Mouse (Mus musculus) duodenum, adult 2 months (tissue): Measurements from ENCODE around the gene Rnf183. TPM values are rescaled to one million over a fixed set of nuclear protein-coding genes. Genes with fewer than 3 reads are reported as not detected.

ENCODE experiments used
- polyA plus RNA-seq: library from polyadenylated mRNA; depleted of rRNA; stranded (reverse); fragments of >200 nt; gene quantifications from 2 replicates; pipeline ENCODE4 v1.2.3, GENCODE M21; 2012; ENCODE audit warnings: low replicate concordance; rRNA removed

The Rnf183 gene
- polyA plus RNA-seq, result 3.3 and 5.0 TPM in 2 replicates

DNA sequence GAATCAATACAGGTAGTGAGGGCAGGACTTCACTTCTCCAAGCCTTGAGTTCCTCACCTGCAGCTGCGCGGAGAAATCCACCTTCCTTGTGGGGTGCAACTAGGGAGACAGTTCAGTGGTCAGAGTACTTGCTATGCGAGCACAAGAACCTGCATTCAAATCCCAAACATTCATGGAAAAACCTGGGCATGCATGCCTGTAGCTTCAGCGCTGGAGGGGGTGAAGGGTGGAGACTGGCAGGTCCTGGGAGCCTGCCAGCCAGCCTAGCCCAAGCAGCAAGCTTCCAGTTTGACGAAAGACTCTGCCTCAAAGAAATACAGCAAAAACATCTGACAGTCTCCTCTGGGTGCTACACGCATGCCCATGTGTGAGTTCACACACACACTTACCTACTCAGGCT, at the start of gene Rnf183:
TSS of gene Rnf183 (minus strand) at position 172 of the 400 bp plus-strand sequence.

DNA sequence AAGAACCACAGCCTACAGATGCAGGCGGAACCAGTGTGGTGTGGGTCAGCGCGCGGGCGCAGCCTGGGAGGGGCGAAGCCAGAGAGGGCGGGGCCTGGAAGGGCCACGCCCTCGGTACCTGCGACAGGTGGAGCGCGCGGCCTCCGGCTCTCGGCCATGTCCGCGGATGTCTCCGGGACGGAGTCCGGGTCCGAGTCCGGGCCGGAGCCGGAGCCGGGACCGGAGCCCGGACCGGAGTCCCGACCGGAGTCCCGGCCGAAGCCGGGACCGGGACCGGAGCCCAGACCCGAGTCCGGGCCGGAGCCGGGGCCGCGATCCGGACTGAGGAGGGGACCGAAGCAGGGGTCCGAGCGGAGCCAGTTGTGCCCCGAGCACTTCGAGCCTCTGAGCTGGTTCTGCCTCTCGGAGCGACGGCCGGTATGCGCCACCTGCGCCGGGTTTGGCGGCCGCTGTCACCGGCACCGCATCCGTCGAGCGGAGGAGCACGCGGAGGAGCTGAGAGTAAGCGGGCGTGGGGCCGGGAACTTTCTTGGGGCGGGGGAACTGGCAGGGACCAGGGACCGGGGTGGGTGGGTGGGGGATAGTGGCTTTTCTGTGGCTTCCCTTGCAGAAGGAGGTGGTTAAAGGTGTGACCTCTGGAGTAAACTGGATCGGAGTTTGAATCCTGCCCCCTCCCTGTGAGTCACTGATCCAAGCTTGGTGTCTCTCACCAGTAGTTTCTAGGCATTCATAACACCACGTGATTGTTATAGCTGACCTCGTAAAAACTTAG, 45.1 kb upstream of the Rnf183 start, which contains the start of gene Bspry:
TSS of gene Bspry (plus strand) at position 117 of the 772 bp plus-strand sequence.

DNA sequence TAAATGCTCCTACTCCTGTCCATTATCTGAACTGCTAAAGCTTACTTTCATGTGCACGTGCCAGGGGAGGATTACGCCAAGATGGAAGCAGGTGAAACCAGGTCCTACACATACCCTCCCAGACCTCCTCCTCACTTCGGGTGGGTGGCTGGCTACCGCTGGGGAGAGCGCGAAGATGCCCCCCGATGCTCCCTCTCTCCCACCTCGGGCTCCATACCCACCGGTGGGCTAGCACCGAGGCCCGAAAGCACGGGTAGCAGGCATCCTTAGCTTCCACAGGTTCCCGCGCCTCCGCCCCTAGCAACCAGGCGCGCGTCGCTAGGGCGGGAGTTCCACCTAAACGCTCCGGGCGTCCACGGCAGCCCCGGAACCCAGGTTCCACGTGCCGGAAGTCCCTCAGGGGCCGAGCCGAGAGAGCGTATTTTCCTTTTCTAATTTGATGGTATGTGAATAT, 35.6 kb upstream of the Rnf183 start, which contains the start of gene Wdr31:
TSS of gene Wdr31 (minus strand) at position 299 of the 454 bp plus-strand sequence.

GRCm38 (mm10) chr4:62408601-62409282, 26.3 kb downstream of the Rnf183 start, which contains the start of the genes Cdc26 and Prpf4:
Gene Cdc26, minus strand, starts transcription at chr4:62408642.
Gene Prpf4, plus strand, starts transcription at chr4:62408797.

Other genes starting within 250 kb of the Rnf183 start
- gene Zfp37, start 204.2 kb downstream of the Rnf183 start, polyA plus RNA-seq, result 0.02 TPM in 1 of 2 replicates, not detected in the other
- gene Slc31a2, start 172.7 kb downstream of the Rnf183 start, polyA plus RNA-seq, result 7.7 and 9.7 TPM in 2 replicates
- 14.2 and 20.1 TPM in 2 replicates for gene Fkbp15, start 74.7 kb downstream of the Rnf183 start, polyA plus RNA-seq
- 22.5 and 38.3 TPM in 2 replicates for gene Slc31a1, start 74.5 kb downstream of the Rnf183 start, polyA plus RNA-seq
- 7.7 and 9.0 TPM in 2 replicates for gene Cdc26, start 26.6 kb downstream of the Rnf183 start, polyA plus RNA-seq
- 3.2 and 4.8 TPM in 2 replicates for gene Prpf4, start 26.5 kb downstream of the Rnf183 start, polyA plus RNA-seq
- gene Wdr31, start 35.6 kb upstream of the Rnf183 start, polyA plus RNA-seq, result 0.53 and 0.94 TPM in 2 replicates
- gene Bspry, start 44.8 kb upstream of the Rnf183 start, polyA plus RNA-seq, result 53.8 and 77.8 TPM in 2 replicates
- 102 and 187 TPM in 2 replicates for gene Hdhd3, start 68.2 kb upstream of the Rnf183 start, polyA plus RNA-seq
- 180 and 338 TPM in 2 replicates for gene Alad, start 84.7 kb upstream of the Rnf183 start, polyA plus RNA-seq
- gene Pole3, start 89.8 kb upstream of the Rnf183 start, polyA plus RNA-seq, result 7.1 and 10.5 TPM in 2 replicates
- not detected in 2 replicates for gene 4933430I17Rik, start 90.1 kb upstream of the Rnf183 start, polyA plus RNA-seq
- 35.8 and 43.1 TPM in 2 replicates for gene Rgs3, start 124.6 kb upstream of the Rnf183 start, polyA plus RNA-seq